Mouse (Mus musculus) hindbrain, embryonic 16.5 days (tissue): ENCODE measurements at regions not wholly inside any gene's neighbourhood (a gene's known extent, or its start where the extent isn't known, plus 50 kb on each side); places are given as distances from the start of the nearest gene placed in this dataset.

Experiments used
- ATAC-seq: fragments of 200-750 bp; cut with Nextera tagmentation; 2 replicates; pipeline ENCODE4 v1.8.0; 2017; ENCODE audit warnings: moderate TSS enrichment, moderate library complexity
- H3K27ac ChIP-seq: fragments of 300-500 bp; sonication (generic); 2 replicates; pipeline ENCODE4 v1.5.1; 2014; ENCODE audit warnings: low read depth, mild to moderate bottlenecking, control low read depth, low read length, moderate library complexity
- H3K27me3 ChIP-seq: fragments of 300-500 bp; sonication (generic); replicated peaks from 2 replicates; pipeline ENCODE4 v1.6.1; 2014; ENCODE audit warnings: low read length; ENCODE audit not compliant: control insufficient read depth, insufficient read depth
- H3K36me3 ChIP-seq: fragments of 300-500 bp; sonication (generic); 2 replicates; pipeline ENCODE4 v1.6.1; 2014; ENCODE audit warnings: mild to moderate bottlenecking, low read length, moderate library complexity, mixed read lengths; ENCODE audit not compliant: control insufficient read depth, insufficient read depth
- H3K4me1 ChIP-seq: fragments of 300-500 bp; sonication (generic); 2 replicates; pipeline ENCODE4 v1.6.1; 2014; ENCODE audit warnings: low read depth, low read length; ENCODE audit not compliant: control insufficient read depth, insufficient read depth
- H3K4me2 ChIP-seq: fragments of 300-500 bp; sonication (generic); 2 replicates; pipeline ENCODE4 v1.6.1; 2014; ENCODE audit warnings: mild to moderate bottlenecking, low read length, control low read depth, moderate library complexity
- H3K4me3 ChIP-seq: fragments of 300-500 bp; sonication (generic); 2 replicates; pipeline ENCODE4 v1.5.1; 2014; ENCODE audit warnings: mild to moderate bottlenecking, low read length, control low read depth, moderate library complexity
- H3K9ac ChIP-seq: fragments of 300-500 bp; sonication (generic); 2 replicates; pipeline ENCODE4 v1.6.1; 2014; ENCODE audit warnings: low read depth, mild to moderate bottlenecking, control low read depth, low read length, moderate library complexity
- H3K9me3 ChIP-seq: fragments of 300-500 bp; sonication (generic); 2 replicates; pipeline ENCODE4 v1.6.1; 2014; ENCODE audit warnings: mild to moderate bottlenecking, low read length, moderate library complexity; ENCODE audit not compliant: control insufficient read depth
- WGBS: fragments of 180-500 bp; shearing (Covaris S2); extraction: QIAGEN DNeasy Blood & Tissue Kit; methylation state at CpG from one replicate; pipeline ENCODE4 v1.1.7; 2014; 5-methylcytosine and 5-hydroxymethylcytosine counted together

DNA sequence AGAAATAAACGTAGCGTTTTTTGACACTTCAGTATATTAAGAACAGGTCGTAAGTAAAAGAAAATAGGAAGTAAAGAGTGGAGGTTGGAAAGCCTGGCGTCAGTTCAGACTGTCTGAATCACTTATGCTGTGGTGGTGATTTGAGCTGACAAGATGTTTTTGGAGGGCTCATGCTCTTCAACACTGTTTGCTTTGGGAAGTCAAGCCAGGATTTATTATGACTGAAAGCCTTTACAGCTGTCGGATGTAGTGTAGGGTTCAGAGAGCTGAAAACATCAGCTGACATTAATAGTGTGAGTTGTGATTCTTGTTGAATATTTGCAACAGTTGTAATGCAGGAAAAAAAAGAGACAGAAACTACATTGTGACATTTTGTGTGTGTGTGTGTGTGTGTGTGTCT is 1062.9 kb upstream of the 4930412O13Rik start:
- H3K9ac ChIP-seq = no peak overlapping the region
- H3K4me2 ChIP-seq = no peak overlapping the region
- H3K4me1 ChIP-seq = no peaks in the 10 kb centered on the region
- 78% methylated on average over 5 of the region's 5 CpGs for WGBS
- H3K27me3 ChIP-seq = no peaks in the 10 kb centered on the region
- H3K27ac ChIP-seq = no peak overlapping the region
- ATAC-seq = no peak
- no peaks in the 10 kb centered on the region for H3K36me3 ChIP-seq
- no peaks in the 10 kb centered on the region for H3K9me3 ChIP-seq
- no peak overlapping the region for H3K4me3 ChIP-seq

DNA sequence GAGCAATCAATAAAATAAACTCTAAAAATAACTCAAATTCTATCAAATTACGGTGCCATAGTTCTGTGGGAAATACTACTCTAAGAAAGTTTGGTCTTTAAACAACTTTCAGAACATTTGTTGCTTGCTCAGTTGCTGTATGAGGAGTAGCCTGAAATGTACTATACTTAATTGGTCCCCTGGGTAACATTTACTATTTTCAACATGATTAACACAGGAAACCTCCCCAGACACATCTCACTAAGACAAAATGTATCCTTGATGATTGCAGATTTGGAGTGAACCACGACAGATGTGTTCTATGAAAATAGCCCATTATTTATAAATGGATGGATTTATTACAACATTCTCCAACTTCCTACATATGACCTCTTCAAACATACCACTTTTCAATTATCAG is 1055.6 kb upstream of the 4930412O13Rik start:
- H3K27me3 ChIP-seq = no peaks in the 10 kb centered on the region
- H3K4me3 ChIP-seq = no peak overlapping the region
- H3K27ac ChIP-seq = no peak overlapping the region
- H3K36me3 ChIP-seq = no peaks in the 10 kb centered on the region
- no peak for ATAC-seq
- H3K9me3 ChIP-seq = no peaks in the 10 kb centered on the region
- no peak overlapping the region for H3K4me2 ChIP-seq
- no peak overlapping the region for H3K9ac ChIP-seq
- WGBS = 76% methylated on average over 2 of the region's 2 CpGs
- no peaks in the 10 kb centered on the region for H3K4me1 ChIP-seq
